Mouse (Mus musculus) heart, adult 18-20 months (tissue): ENCODE results near the gene Sit1. TPM values are rescaled to one million over a fixed set of nuclear protein-coding genes. Genes with fewer than 3 reads are reported as not detected.

Experiments used
- DNase-seq, 2 experiments: peaks; one replicate each; pipeline ENCODE4 v3.0.0; 2021 to 2022; ENCODE audit warnings: mixed read lengths in 1 of 2
- total RNA-seq, 2 experiments: library from RNA; stranded (reverse); gene quantifications; 2 replicates each; pipeline ENCODE4 v1.2.3; 2021

Gene Sit1
- total RNA-seq, 2 experiments from 2014 or later, result 1.1 TPM; not detected in 1

DNA sequence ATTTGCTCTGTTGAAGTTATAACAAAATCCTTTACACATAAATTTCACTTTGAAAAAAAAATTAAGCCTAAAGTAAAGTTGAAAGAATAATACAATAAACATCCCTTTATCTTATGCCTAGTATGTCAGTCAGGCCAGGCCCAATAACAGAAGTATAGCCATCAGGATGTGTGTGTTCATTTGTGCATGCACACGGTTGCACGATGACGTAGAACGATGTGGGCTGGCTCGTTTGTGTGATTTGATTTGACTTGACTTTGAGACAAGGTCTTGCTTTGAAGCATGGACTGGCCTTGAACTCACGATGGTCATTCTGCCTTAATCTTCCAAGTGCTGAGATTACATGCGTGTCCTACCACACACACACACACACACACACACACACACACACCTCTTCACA is 16.7 kb downstream of the Sit1 start:
- no peak for DNase-seq

DNA sequence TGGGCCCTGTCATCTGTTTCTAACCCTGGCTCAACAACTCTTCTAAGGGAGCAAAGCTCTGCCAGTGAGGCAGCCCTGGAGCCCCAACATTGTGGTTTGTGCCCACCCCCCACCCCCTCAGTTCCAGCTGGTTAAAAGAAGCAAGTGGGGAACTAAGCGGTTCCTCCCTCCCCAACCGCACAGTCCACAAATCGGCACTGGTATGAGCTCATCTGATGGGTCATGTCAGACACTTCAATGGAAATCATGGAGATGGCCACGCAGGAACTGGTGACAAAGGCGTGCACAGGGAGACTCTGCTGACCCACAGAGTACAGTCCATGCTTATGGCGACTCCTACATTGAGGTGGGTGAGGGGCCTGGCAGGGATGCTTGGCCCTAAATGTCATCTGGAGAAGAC is 17.6 kb downstream of the Sit1 start:
- no peak for DNase-seq

DNA sequence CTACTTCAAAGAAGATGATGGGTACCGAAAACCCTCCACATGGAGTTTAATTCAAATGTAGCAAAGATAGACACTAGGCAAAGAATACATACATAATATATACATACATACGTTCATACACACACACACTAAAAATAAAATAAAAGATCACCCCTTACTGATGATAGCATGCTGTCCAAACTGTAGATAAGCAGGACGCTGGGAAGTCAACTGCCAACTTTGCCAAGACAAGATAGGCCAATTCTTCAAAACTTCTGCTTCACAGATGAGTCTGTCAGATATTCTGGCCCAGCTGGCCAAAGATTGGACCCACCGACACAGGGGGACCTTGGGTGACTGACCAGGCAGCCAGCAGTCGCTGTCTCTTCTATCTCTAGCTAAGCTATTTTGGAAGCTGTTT is 20.4 kb downstream of the Sit1 start:
- no peak for DNase-seq

DNA sequence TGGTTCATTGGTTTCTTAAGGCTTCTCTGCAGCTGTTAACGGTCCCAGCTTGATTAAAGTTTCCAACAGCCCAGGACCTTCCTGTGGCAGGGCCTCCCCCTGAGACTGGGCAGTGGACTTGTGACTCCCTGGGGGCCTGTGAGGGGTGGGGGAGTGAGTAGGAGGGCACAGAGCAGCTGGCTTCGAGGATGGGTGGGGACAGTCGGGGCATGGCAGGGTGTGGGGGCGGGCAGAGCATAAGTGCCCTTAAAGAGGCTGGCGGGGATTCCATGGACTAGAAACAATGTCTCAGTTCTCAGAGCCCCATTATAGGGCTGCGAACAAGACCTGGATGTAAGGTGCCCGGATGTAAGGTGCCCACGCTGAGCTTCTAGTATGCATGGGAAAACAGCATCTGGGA is 26.4 kb downstream of the Sit1 start:
- DNase-seq, result no peak

DNA sequence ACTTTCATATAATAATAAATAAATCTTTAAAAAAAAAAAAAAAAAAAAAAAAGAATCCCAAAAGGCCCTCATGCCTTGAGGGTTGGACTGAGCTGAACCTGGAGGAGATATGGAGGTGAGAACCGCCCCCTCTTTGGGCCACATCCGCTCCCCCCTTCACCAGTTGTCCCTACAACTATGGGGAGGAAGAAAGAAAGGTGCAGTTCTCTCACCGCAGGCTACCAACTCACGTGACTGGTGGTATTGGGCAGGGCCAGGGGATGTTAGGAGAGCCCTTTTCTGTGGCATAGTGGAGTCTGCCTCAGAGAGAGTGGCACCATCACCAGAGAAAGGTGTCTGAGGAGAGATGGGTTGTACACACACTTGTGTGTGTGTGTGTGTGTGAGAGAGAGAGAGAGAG is 27.1 kb downstream of the Sit1 start:
- DNase-seq, result no peak

DNA sequence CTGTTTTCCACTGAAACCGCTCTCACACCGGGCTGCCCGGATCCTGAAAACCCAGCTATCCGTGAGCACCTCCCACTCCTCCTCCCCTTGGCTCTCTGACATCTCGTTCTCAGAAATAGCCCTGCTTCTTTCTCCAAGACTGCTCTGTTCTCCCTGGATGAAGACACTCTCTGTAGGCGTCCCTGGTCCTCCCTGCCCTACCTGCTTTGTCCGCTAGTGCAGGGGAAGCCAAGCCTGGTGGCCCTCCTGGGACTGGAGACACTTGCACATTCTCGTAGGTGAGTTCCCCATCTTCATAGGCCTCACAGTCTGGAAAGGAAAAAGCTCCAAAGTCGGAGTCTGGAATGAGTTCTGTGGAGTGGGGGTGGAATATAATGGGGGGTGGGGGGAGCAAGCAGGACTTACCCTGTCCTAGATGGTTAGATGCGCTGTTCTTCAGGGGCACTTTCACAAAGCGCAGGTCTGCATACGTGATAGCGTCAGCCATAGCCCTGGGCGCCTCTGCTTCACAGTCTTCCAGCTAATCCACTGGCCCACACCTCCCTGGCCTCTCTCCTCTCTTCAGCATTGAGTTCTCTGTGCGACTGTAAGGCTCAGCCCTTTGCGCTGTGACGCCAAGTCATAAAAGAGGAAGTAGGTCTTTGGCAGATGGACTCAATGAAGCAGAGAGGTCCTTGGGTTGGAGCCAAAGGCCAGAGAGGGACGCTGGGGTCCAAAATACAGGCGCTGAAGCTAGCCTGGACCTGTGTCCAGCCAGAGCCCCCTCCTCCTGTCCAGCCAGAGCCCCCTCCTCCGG is 29.3 kb downstream of the Sit1 start, which contains the start of gene Cd72:
TSS of gene Cd72 (minus strand) at position 588 of the 796 bp plus-strand sequence.
- peak; percentile 26 to 49 for DNase-seq

DNA sequence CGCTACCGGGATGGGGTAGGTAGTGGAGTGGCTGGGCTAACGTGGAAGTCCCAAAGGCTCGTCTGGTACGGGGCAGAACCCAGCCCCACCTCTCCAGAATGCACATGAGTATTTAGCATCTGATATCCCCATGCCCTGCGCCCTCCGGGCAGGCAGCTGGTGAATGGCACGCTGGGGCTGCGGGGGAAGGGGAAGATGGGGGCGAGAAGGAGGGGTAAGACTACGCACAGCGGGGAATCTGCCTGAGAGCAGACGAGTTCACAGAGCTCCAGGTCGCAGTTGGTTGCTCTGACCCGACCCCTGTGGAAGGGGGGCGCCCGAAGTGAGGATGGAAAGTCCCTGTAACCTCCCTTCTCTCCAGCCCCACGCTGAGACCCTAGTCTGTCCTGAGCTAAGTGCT is 30.1 kb downstream of the Sit1 start:
- no peak for DNase-seq

GRCm38 (mm10) chr4:43452315-43452714 is 31.2 kb downstream of the Sit1 start:
- DNase-seq, result peak in 1 of 2 experiments; percentile 34

GRCm38 (mm10) chr4:43448554-43448953 is 35.0 kb downstream of the Sit1 start:
- DNase-seq, result peak in 1 of 2 experiments; percentile 47

GRCm38 (mm10) chr4:43447251-43447650 is 36.3 kb downstream of the Sit1 start:
- peak in 1 of 2 experiments; percentile 55 for DNase-seq

DNA sequence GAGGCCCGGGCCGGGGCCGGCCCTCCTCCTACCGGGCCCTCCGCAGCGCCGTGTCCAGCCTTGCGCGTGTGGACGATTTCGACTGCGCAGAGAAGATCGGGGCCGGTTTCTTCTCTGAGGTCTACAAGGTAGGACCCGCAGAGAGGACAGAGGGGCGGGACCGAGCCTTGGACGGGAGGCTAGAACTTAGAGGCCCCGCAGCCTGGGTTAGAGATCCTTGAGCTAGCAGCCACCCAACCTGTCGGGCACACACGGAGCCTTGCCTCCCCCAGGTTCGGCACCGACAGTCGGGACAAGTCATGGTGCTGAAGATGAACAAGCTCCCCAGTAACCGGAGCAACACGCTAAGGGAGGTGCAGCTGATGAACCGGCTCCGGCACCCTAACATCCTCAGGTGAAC is 40.0 kb downstream of the Sit1 start:
- DNase-seq, result peak in 1 of 2 experiments; percentile 46

GRCm38 (mm10) chr4:43442456-43443361 is 40.8 kb downstream of the Sit1 start:
- peak; percentile 71 to 77 for DNase-seq

DNA sequence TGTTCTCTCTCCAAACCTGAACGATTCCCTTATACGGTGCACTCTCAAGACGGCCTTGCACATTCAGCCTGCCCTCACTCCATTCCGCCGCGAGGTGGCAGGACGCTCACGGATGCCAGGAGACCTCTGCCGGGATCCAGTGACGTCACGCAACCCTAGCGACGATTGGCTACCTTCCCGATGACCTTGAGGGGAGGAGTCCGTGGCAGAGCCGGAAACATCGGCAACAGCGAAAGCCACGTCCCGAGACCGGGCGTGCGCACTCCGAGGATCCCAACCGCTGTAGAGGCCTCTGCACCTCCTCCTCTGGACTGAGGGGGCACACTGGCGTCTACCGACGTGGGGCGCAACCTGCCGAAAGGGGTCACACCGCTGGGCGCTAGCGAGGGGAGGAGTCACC is 41.5 kb downstream of the Sit1 start:
- peak; percentile 99 for DNase-seq

DNA sequence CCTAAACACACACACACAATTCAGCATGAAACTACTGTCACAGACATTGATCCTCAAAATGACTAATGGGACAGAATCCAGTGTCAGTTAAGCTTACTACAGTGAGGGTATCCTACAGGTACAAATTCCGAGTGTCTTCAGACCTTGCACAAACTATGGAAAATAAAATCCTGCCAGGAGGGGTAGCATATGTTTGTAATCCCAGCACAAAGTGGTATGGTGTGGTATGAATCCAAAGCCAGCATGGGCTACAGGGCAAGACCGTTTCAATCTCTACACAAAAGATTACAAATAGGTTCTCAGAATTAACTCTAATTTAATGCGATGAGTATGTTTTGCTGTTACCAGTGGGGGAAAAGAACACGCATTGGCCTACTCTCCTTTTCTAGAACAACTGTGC is 41.9 kb downstream of the Sit1 start, which contains the start of gene Tesk1:
TSS of gene Tesk1 (plus strand) at position 301 of the 400 bp plus-strand sequence.
- DNase-seq, result no peak

DNA sequence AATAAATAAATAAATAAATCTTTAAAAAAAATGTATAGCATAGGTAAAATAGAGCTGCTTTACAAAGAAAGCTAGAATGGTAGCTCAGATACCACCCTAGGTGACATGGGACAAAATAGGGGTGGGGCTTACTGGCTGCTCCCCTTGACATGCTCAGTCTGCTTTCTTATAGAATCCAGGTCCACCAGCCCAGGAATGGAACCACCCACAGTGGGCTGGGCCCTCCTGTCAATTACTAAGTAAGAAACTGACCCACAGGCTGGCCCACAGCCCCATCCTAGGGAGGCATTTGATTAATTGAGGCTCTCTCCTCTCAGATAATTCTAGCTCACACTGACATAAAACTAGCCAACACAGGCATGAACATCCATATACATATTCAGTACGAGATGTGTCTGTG is 50.7 kb downstream of the Sit1 start:
- no peak for DNase-seq

Other genes starting within 250 kb of the Sit1 start
- under 1 TPM in 1 of 2 experiments, not detected in 1; 0.07 TPM for gene Atp8b5, start 216.6 kb downstream of the Sit1 start, total RNA-seq
- gene Rusc2, start 101.8 kb downstream of the Sit1 start, total RNA-seq, result 10 to 100 TPM; 50.5 to 53.9 TPM
- under 1 TPM in 1 of 2 experiments, not detected in 1; 0.26 TPM for gene Fam166b, start 54.6 kb downstream of the Sit1 start, total RNA-seq
- gene Tesk1, start 41.8 kb downstream of the Sit1 start, total RNA-seq, result 10 to 100 TPM; 30.8 to 32.7 TPM
- gene Cd72, start 29.1 kb downstream of the Sit1 start, total RNA-seq, result 1 to 10 TPM in 1 of 2 experiments, under 1 TPM in 1; 0.82 to 4.7 TPM
- 10 to 100 TPM; 29.2 to 31.7 TPM for gene Ccdc107, start 9.2 kb upstream of the Sit1 start, total RNA-seq
- under 1 TPM in 1 of 2 experiments, not detected in 1; 0.64 TPM for gene Arhgef39, start 16.0 kb upstream of the Sit1 start, total RNA-seq
- gene Car9, start 23.2 kb upstream of the Sit1 start, total RNA-seq, result under 1 TPM in 1 of 2 experiments, not detected in 1; 0.36 TPM
- 10 to 100 TPM; 32.1 to 35.2 TPM for gene Tpm2, start 40.0 kb upstream of the Sit1 start, total RNA-seq
- 10 to 100 TPM; 38.4 to 52.4 TPM for gene Creb3, start 78.6 kb upstream of the Sit1 start, total RNA-seq
- 100 to 1,000 TPM in 1 of 2 experiments, 10 to 100 TPM in 1; 98.2 to 111 TPM for gene Tln1, start 79.0 kb upstream of the Sit1 start, total RNA-seq
- 10 to 100 TPM; 24.3 to 27.9 TPM for gene Rgp1, start 95.0 kb upstream of the Sit1 start, total RNA-seq
- 10 to 100 TPM in 1 of 2 experiments, 1 to 10 TPM in 1; 9.3 to 10.8 TPM for gene Gba2, start 95.1 kb upstream of the Sit1 start, total RNA-seq
- under 1 TPM in 1 of 2 experiments, not detected in 1; 0.54 TPM for gene Msmp, start 100.8 kb upstream of the Sit1 start, total RNA-seq
- 10 to 100 TPM; 39.7 to 42.1 TPM for gene Npr2, start 148.2 kb upstream of the Sit1 start, total RNA-seq
- gene Spag8, start 169.9 kb upstream of the Sit1 start, total RNA-seq, result not detected
- 100 to 1,000 TPM; 163 to 173 TPM for gene Hint2, start 172.7 kb upstream of the Sit1 start, total RNA-seq
- gene Tmem8b, start 185.2 kb upstream of the Sit1 start, total RNA-seq, result 10 to 100 TPM; 20.0 to 21.0 TPM
- gene Fam221b, start 185.4 kb upstream of the Sit1 start, total RNA-seq, result under 1 TPM; 0.15 to 0.28 TPM
- gene Olfr70, start 217.1 kb upstream of the Sit1 start, total RNA-seq, result not detected
- not detected for gene Olfr71, start 226.5 kb upstream of the Sit1 start, total RNA-seq
- gene Hrct1, start 243.5 kb upstream of the Sit1 start, total RNA-seq, result 1 to 10 TPM; 4.2 to 4.9 TPM
- gene Spaar, start 246.3 kb upstream of the Sit1 start, total RNA-seq, result 1 to 10 TPM; 3.4 to 4.5 TPM